Mouse (Mus musculus) spleen, postnatal 14 days (tissue): ENCODE results near the gene Tacc2.

Source experiments
- DNase-seq, 2 experiments: peaks; one replicate each; pipeline ENCODE4 v3.0.0; 2021 to 2022; ENCODE audit warnings: low spot score in 2 of 2

Gene Tacc2

GRCm38 (mm10) chr7:130690869-130691268 lies 113.6 kb downstream of the Tacc2 start:
- DNase-seq: no peak

DNA sequence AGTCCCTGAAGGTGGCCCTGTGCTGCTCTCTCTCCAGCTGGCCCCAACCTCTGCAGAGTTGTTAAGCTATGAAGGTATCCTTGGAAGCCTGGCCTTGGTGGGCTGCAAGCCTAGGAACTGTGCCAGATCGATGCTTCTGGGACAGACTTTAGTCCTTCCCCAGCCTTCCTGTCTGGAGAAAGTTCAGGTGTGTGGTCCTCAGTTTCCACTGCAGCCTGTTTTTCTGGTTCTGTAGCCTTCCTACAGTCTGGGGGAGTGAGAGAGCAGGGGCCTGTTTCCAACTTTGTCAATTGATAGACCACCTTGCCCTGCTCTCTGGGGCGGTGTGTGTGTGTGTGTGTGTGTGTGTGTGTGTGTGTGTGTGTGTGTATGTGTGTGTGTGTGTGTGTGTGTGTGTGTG lies 114.7 kb downstream of the Tacc2 start:
- DNase-seq: no peak

DNA sequence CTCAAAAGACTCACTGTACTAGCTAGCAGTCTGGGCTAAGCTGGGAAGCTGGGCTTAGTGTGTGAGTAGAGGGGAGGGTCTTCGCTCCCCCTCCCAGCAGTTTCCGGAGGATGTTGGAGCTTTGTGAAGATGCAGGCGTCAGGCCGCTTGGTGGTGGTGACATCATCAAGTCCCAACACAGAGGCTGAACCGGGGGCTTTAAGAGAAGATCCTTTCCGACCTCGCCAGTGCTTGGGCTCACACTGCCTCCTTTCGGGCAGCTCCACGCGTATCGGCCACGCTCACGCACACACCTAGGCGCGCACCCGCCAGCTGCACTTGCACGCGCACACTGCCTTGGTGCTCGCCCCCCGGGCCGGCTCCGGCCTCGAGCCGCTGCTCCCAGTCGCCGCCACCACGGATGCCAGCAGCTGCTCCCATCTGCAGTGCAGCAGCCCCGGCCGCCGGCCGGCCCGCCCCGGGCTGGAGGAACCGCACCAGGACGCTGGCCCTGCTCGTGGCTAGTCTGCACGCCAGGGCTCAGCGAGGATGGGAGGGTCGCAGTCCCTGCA lies 115.2 kb downstream of the Tacc2 start:
- peak in 1 of 2 experiments; percentile 14 for DNase-seq

GRCm38 (mm10) chr7:130692943-130693799 lies 115.9 kb downstream of the Tacc2 start:
- DNase-seq: no peak

GRCm38 (mm10) chr7:130693800-130694193 lies 116.6 kb downstream of the Tacc2 start:
- DNase-seq: no peak

DNA sequence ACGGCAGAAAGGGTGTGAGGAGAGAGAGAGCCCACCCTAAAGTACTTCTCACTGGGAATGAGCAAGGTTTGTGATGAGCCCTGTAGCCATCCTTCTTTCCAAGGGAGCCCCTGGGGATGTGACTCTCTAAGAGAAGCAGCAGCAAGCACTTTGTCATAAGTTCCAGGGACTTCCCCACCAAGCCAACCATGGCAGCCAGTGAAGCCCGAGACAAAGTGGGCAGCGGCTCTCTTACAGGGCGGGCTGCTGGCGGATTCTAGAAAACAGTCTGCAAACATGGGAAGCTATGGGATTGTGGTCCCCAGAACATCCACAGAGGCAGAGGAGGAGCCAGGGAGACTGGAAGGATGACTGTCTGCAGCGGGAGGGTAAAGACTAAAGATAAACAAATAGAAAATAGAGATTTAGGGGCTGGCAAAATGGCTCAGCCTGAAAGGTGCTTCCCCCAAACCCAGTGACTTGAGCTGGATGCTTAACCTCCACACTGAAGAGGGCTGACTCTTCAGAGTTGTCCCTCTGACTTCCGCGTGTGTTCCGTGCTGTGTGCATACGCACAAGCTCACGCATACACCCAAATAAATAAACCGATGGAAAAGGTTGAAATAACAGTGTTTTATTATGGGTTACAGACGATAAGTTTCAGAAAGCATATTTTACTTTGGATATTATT lies 118.6 kb downstream of the Tacc2 start:
- no peak for DNase-seq

GRCm38 (mm10) chr7:130696347-130697234 lies 119.4 kb downstream of the Tacc2 start:
- no peak for DNase-seq

- no peak for DNase-seq
Observed at GRCm38 (mm10) chr7:130698480-130698879, 121.2 kb downstream of the Tacc2 start.

GRCm38 (mm10) chr7:130701336-130701735 lies 124.1 kb downstream of the Tacc2 start:
- DNase-seq: no peak

GRCm38 (mm10) chr7:130705230-130705629 lies 128.0 kb downstream of the Tacc2 start:
- DNase-seq: no peak

GRCm38 (mm10) chr7:130708940-130709339 lies 131.7 kb downstream of the Tacc2 start:
- no peak for DNase-seq

DNA sequence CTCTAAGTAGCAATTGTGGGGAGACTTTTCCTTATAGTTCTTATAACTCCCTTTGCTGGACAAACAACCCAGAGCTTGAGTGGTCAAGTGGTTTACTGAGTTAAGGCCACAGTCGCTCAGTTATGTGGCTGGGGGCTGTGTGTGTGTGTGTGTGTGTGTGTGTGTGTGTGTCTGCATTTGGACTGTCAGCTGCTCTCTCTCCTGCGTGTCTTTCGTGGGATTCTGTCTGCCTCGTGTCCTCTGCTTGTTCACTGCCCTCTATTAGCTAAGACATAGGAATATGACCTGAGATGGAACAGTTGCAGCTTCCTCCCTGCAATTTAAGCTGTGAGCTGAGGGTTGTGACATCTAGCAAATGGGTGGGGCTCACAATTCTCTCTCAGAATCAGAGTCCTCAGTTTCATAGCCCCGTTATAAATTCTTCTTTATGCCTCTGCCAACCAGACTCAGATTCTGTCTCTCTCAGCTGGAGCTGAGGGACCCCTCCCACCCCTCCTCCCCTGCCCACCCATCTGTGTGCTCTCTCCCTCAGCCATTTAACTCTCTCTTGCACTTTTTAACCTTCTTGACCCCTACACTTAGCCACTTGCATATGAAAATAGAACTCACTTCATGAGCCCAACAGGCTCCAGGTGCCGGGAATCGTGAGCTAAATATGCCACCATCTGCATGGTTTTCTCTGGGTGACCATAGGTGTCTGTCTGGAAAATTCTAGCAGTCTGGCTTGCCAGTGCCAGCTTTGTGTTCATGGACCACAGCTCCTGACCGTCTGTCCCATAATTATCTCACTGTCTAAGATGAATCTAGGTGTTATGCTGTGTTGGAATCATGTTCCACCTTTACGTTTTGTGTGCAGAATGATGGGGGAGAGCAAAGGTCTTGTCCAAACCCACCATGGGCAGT lies 132.4 kb downstream of the Tacc2 start:
- no peak for DNase-seq

DNA sequence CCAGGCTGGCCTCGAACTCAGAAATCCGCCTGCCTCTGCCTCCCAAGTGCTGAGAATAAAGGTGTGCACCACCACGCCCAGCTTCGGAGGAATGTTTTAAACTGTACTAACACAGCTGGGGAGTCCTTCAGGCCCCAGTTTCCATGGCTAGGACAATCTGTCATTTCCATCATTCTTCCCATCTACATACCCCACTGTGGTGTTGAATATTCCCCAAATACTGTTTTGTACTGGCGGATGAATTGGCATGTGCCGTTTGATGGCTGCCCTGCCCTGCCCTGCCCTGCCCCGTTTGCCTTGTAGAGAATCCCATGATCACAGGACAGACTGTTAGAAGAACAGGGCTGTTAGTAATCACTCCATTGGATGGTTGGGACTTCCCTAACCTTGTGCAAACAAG lies 134.6 kb downstream of the Tacc2 start:
- no peak for DNase-seq

DNA sequence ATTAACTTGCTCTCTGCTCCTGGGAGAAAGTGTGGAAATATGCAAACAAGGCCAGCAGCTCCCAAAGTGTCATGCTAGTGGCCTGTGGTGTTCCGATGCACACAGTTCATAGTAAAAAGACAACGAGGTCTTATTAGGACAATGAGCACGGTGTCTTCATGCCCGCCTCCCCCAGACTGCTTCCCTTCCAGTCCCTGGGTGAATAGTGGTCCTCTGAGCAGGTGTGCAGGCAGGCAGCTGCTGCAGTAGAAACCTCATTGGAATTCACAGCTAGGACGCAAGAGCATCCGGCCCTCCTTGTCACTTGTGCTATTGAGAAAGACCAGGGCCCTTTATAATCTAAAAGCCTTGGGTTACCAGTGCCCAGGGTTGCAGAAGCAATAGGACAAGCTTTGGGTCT lies 136.1 kb downstream of the Tacc2 start:
- no peak for DNase-seq

- DNase-seq: no peak
Observed at GRCm38 (mm10) chr7:130715467-130715866, 138.2 kb downstream of the Tacc2 start.

- no peak for DNase-seq
Observed at GRCm38 (mm10) chr7:130716341-130716740, 139.1 kb downstream of the Tacc2 start.

- no peak for DNase-seq
Observed at GRCm38 (mm10) chr7:130716989-130717388, 139.8 kb downstream of the Tacc2 start.

- DNase-seq: no peak
Observed at GRCm38 (mm10) chr7:130719931-130720598, 142.8 kb downstream of the Tacc2 start.

- DNase-seq: no peak
Observed at GRCm38 (mm10) chr7:130720646-130721335, 143.6 kb downstream of the Tacc2 start.

DNA sequence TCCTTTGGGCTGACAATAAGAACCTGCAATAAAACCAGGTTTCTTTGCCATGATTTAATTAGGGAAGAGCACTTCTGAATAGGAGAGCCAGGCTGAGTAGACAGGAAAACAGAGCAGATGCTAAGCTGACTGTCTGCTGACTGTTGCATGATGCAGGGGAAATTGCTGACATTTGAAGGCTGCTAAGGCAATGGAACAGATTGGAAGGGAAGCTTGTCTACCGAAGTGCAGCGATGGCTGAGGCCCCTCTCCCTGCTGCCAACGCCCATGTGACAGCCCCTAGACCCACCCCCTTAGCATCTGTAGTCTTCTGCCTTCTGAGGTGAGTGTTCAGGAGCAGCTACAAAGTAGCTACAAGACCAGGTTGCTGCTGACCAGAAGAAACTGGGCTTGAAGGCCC lies 148.9 kb downstream of the Tacc2 start:
- no peak for DNase-seq
